Mouse (Mus musculus) c-Kit-positive CD71-positive TER-119-negative erythroid progenitor cells, embryonic 14.5 days (primary cell): ENCODE results near the gene Ddc.
A peak's percentile ranks its signal among the peaks of the same experiment; 100 is the strongest.

Source experiments
- DNase-seq: peaks from one replicate; pipeline ENCODE4 v3.0.0-alpha.2; 2013; ENCODE audit warnings: low read depth

Ddc gene

DNA sequence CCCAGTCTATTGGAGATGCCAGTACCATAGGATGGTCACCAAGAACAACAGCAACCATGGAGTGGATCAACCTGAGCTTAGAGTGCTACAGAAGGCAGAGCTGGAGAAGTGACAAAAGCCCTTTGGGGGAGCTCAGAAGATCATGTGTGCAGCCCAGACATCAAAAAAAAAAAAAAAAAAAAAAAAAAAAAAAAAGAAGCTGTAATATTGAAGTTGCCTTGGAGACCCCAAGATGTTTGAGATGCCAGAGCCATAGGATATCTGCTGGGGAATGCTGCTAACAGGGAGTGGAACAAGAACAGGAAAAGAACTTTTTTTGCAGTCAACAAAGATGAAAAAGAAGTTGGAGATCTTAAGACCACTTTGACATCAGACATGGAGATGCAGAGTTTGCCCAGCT, 7.6 kb upstream of the Ddc start:
- DNase-seq, result no peak

DNA sequence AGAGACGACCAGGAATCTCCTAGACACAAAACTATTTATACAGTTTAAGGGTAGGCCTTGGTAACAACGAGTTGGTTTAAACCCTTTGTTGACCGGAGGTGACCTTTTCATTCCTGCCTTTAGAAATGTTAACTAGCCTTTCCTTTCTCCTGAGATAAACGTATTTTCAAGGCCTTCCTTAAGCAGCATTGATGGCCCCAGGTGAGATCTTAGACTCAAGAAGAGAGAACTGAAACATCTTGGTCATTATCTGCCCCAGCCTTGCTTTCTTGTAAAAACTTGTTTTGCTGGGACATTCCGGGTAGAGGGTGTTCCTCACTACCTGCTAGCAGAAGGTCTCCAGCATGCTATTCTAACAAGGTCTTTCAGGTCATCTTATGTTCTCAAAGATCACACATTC, 7.1 kb upstream of the Ddc start:
- no peak for DNase-seq

DNA sequence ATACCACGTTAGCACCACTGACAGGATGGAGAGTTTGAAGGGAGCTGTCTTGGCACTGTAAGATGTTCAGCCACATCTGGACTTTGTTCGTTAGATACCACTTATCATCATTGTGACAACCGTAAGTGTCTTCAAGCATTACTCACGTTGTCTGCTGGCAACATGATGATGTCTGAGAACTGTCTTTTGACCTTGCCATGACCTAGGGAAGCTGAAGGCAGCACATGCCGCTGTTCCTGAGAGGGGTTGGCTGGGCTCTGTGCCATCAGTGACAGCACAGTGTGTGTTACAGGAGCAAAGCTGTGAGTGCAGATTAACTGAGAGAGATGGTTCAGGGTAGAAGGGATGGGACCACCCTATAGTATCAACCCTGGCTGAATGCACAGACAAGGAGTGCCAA, 3.6 kb upstream of the Ddc start:
- no peak for DNase-seq

- DNase-seq, result no peak
Measured at GRCm38 (mm10) chr11:11898496-11898895, 552 bp upstream of the Ddc start.

GRCm38 (mm10) chr11:11895479-11895878, 2.5 kb downstream of the Ddc start:
- DNase-seq, result no peak

- no peak for DNase-seq
Measured at GRCm38 (mm10) chr11:11893769-11894168, 4.2 kb downstream of the Ddc start.

GRCm38 (mm10) chr11:11892993-11893602, 4.8 kb downstream of the Ddc start:
- DNase-seq, result no peak

GRCm38 (mm10) chr11:11891832-11892231, 6.1 kb downstream of the Ddc start:
- DNase-seq, result no peak

- no peak for DNase-seq
Measured at GRCm38 (mm10) chr11:11890139-11890741, 7.7 kb downstream of the Ddc start.

- DNase-seq, result no peak
Measured at GRCm38 (mm10) chr11:11888727-11889126, 9.2 kb downstream of the Ddc start.

GRCm38 (mm10) chr11:11888051-11888450, 9.9 kb downstream of the Ddc start:
- no peak for DNase-seq

- no peak for DNase-seq
Measured at GRCm38 (mm10) chr11:11886403-11886998, 11.4 kb downstream of the Ddc start.

DNA sequence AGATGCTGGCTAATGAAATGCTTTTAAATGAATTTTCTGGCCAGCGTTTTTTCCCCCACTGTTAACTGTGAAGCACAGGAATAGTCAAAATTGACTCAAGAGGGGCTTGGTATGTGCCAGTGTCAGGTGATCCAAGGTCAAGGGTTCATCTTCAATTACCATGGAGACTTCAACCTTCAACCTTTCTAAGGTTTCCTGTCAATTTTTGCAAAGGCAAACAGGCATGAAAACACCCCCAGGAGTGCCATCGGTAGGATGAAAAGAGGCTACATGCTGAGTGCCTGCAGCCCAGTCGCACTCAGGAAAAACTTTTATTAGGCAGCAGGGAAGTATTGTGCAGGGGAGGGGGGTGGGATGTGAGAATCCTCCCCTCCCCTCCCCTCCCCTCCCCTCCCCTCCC, 12.0 kb downstream of the Ddc start:
- no peak for DNase-seq

DNA sequence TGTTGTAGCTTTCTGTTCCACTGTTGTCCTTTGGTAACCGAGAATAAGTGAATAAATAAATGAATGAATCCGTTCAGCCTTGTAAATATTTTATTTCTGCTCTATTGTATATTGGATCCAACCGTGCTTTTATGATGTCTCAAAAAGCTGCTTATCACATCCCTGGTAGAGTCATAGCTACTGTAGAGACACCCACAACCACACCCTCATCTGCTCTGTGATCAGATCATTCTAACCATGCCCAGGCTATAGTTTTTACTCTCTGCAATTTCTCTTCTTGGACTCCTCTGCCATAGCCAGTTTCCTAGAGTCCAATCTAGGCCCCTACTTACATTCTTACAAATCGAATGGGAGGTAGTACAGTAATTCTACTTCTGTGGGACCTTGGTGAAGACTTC, 12.7 kb downstream of the Ddc start:
- DNase-seq, result peak; percentile 44

- DNase-seq, result peak; percentile 50
Measured at GRCm38 (mm10) chr11:11884533-11885245, 13.3 kb downstream of the Ddc start.

- DNase-seq, result no peak
Measured at GRCm38 (mm10) chr11:11881783-11882155, 16.2 kb downstream of the Ddc start.

- no peak for DNase-seq
Measured at GRCm38 (mm10) chr11:11881026-11881782, 16.7 kb downstream of the Ddc start.

DNA sequence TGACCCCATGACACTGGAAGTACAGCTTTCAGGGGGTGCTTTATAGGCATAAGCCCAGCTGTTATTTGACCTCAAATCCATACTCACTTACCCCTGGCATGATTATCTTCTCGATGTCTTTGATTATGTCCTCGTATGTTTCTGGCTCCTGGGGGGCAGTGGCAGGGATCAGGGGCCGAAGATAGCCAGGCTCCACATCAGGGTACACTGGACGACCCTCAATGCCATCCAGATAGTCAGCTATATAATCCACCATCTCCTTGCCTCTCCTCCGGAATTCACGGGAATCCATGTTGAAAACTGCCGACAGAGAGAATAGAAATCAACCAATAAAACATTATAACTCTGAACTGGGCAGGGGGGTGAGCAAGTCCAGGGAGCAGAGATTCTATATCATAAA, 17.6 kb downstream of the Ddc start:
- DNase-seq, result no peak

GRCm38 (mm10) chr11:11879699-11880002, 18.3 kb downstream of the Ddc start:
- DNase-seq, result no peak

- no peak for DNase-seq
Measured at GRCm38 (mm10) chr11:11878981-11879698, 18.8 kb downstream of the Ddc start.

DNA sequence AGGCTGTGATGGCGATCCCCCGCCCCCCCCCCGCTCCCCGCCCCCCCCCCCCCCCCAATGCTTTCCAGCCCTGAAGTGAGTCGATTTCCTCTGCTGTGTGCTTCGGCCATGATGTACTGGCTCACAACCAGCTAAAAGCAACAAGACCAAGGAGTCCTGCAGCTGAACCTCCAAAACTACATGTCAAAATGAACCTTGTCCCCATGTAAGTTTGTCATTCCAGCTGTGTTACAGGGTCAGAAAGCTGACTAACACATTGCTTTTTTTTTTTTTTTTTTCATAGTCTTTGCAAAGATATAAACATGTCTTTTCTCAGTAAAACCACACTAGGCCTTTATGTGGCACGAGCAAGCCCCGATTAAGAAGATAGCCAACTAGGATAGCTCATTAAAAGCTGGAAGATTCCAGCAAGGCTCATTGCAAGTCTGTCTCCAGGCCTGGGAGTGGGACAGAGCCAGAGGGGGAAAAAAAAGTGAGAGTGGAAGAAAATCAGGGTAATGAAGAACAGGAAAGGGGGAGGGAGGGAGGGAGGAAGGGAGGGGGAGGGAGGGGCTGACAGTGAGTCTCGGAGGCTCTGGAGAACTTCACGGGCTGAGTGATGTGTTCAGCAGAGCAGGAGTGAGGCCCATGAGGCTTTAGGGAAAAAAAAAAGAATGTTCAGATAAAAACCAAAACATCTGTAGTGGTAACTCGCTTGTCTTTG, 19.5 kb downstream of the Ddc start:
- DNase-seq, result no peak
